Mouse (Mus musculus) limb, embryonic 14.5 days (tissue): Measurements from ENCODE around the gene Exosc6. TPM values are rescaled to one million over a fixed set of nuclear protein-coding genes. Genes with fewer than 3 reads are reported as not detected.
"Not testable (repeated sequence)": the region's sequence is repeated elsewhere in the genome, so short reads cannot be mapped to it uniquely, and the experiment has no call there.

Experiments used
- ATAC-seq: fragments of 200-750 bp; cut with Nextera tagmentation; 2 replicates; pipeline ENCODE4 v1.8.0; 2017; ENCODE audit warnings: low read depth, moderate number of reproducible peaks, moderate TSS enrichment; ENCODE audit not compliant: low FRiP score
- DNase-seq: peaks from one replicate; pipeline ENCODE4 v3.0.0-alpha.2; 2015; ENCODE audit warnings: low spot score
- H3K27ac ChIP-seq: fragments of 300-500 bp; sonication (generic); replicated peaks from 2 replicates; pipeline ENCODE4 v1.5.1; 2014; ENCODE audit warnings: low read depth, mild to moderate bottlenecking, low read length, moderate library complexity, mixed read lengths
- H3K27me3 ChIP-seq: fragments of 300-500 bp; sonication (generic); 2 replicates; pipeline ENCODE4 v1.6.1; 2014; ENCODE audit warnings: low read length, mixed read lengths; ENCODE audit not compliant: control insufficient read depth, insufficient read depth
- H3K36me3 ChIP-seq: fragments of 300-500 bp; sonication (generic); 2 replicates; pipeline ENCODE4 v1.6.1; 2014; ENCODE audit warnings: mild to moderate bottlenecking, low read length, moderate library complexity, mixed read lengths; ENCODE audit not compliant: control insufficient read depth, insufficient read depth
- H3K4me1 ChIP-seq: fragments of 300-500 bp; sonication (generic); 2 replicates; pipeline ENCODE4 v1.6.1; 2014; ENCODE audit warnings: antibody characterized with exemption, low read length, mixed read lengths; ENCODE audit not compliant: control insufficient read depth, insufficient read depth
- H3K4me2 ChIP-seq: fragments of 300-500 bp; sonication (generic); replicated peaks from 2 replicates; pipeline ENCODE4 v1.6.1; 2014; ENCODE audit warnings: low read depth, mild to moderate bottlenecking, low read length, moderate library complexity; ENCODE audit not compliant: severe bottlenecking
- H3K4me3 ChIP-seq: fragments of 300-500 bp; sonication (generic); replicated peaks from 2 replicates; pipeline ENCODE4 v1.5.1; 2014; ENCODE audit warnings: low read length
- H3K9ac ChIP-seq: fragments of 300-500 bp; sonication (generic); 2 replicates; pipeline ENCODE4 v1.6.1; 2014; ENCODE audit warnings: mild to moderate bottlenecking, low read depth, low read length, moderate library complexity; ENCODE audit not compliant: severe bottlenecking
- H3K9me3 ChIP-seq: fragments of 300-500 bp; sonication (generic); 2 replicates; pipeline ENCODE4 v1.6.1; 2016; ENCODE audit warnings: low read length; ENCODE audit not compliant: control insufficient read depth
- POLR2A ChIP-seq: fragments of 200-500 bp; IDR thresholded peaks from 2 replicates; pipeline ENCODE4 v1.8.0; 2012; ENCODE audit warnings: inconsistent platforms, mild to moderate bottlenecking, moderate library complexity, borderline replicate concordance; ENCODE audit not compliant: insufficient read depth, insufficient read length; ENCODE audit errors: extremely low read depth
- WGBS: fragments of 180-500 bp; shearing (Covaris S2); extraction: QIAGEN DNeasy Blood & Tissue Kit; methylation state at CpG from one replicate; pipeline ENCODE4 v1.1.7; 2014; 5-methylcytosine and 5-hydroxymethylcytosine counted together
- polyA plus RNA-seq, 2 experiments: library from polyadenylated mRNA; depleted of rRNA in 1 of 2; stranded (reverse) in 1 of 2; unstranded in 1 of 2; fragments of >200 nt; fragmentation: Nextera tagmentation in 1 of 2; extraction: Ambion mirVana in 1 of 2; gene quantifications; 2 replicates each; pipeline versions ENCODE4 v1.2.1 to v1.2.3; 2012 to 2014

Gene Exosc6
- polyA plus RNA-seq, 2 experiments = 8.8 to 18.3 TPM

DNA sequence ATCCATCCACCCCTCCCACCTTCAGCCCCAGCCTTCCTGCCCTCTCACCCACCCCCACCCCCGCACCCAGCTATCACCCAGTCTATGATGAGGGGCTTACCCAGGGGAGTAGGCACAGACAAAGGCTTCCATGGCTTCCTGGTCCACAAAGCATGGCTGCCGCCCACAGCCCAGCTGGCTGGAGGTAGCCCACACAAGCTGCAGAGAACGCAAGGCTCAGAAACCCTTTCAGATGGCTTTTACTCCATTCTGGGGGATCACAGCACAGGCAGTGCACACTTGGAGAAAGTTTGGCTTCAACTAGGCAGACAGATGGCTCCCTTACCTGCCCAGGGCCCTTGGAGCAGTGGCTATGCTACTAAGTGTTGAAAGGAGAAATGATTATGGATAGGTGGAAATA, 19.8 kb downstream of the Exosc6 start:
- Histone ChIP-seq H3K27ac (no peak overlapping the region), H3K4me1 (no peaks in the 10 kb centered on the region), H3K4me2 (no peak overlapping the region), H3K36me3 (no peaks in the 10 kb centered on the region), H3K27me3 (no peaks in the 10 kb centered on the region), H3K9ac (no peak overlapping the region), H3K4me3 (no peak overlapping the region), H3K9me3 (no peaks in the 10 kb centered on the region)
- TF ChIP-seq POLR2A = no peak
- WGBS = 79% methylated on average over 3 of the region's 3 CpGs
- DNase-seq = no peak
- no peak for ATAC-seq

DNA sequence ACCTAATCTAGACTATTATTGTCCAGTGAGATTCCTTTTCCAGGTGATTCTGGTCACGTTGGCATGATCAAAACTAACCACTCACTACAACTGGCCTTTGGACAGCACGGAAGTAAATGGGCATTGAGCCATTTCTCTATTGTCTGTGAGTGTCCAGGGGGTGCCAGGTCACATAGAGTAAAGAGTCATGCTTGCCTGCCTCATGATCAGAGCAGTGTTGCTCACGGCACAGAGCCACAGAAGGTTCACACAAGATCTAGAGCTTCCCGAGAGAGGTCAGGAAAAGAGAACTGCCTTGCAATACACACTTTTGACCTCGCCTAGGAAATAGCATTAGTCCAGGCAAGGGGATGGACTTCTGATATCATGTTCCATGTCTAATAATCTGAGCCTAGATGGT, 23.3 kb downstream of the Exosc6 start:
- no peaks in the 10 kb centered on the region for H3K9me3 ChIP-seq
- no peak overlapping the region for H3K4me2 ChIP-seq
- H3K4me3 ChIP-seq = no peak overlapping the region
- DNase-seq (no peak), ATAC-seq (no peak)
- H3K27me3 ChIP-seq = no peaks in the 10 kb centered on the region
- no peak overlapping the region for H3K9ac ChIP-seq
- no peak for TF ChIP-seq POLR2A
- no peaks in the 10 kb centered on the region for H3K4me1 ChIP-seq
- H3K36me3 ChIP-seq = no peaks in the 10 kb centered on the region
- WGBS = 69% methylated on average over 5 of the region's 5 CpGs
- no peak overlapping the region for H3K27ac ChIP-seq

DNA sequence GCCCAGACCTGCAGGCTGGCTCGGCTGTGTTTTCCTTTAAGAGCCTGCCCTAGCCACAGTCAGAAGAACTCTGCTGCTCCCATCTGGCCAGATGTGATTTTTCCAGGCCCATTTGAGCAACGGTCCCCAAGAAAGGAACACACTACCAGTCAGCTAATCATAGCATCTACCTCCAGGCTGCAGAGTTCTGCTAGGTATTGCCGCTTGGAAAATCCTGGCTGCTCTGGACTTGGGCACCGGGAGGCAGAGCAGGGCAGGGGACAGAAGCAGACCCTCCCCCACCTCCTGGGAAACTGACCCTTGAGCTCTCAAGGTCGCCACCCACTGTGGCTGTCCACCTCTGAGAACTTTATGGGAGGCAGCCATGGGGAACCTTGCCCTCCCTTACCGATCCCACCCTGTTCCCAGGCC, 23.7 kb downstream of the Exosc6 start:
- no peak overlapping the region for H3K9ac ChIP-seq
- no peaks in the 10 kb centered on the region for H3K9me3 ChIP-seq
- no peak overlapping the region for H3K4me3 ChIP-seq
- H3K4me2 ChIP-seq = no peak overlapping the region
- H3K27me3 ChIP-seq = no peaks in the 10 kb centered on the region
- 29% methylated on average over 6 of the region's 6 CpGs for WGBS
- DNase-seq (no peak), ATAC-seq (no peak)
- no peaks in the 10 kb centered on the region for H3K4me1 ChIP-seq
- no peaks in the 10 kb centered on the region for H3K36me3 ChIP-seq
- TF ChIP-seq POLR2A = no peak
- H3K27ac ChIP-seq = no peak overlapping the region

DNA sequence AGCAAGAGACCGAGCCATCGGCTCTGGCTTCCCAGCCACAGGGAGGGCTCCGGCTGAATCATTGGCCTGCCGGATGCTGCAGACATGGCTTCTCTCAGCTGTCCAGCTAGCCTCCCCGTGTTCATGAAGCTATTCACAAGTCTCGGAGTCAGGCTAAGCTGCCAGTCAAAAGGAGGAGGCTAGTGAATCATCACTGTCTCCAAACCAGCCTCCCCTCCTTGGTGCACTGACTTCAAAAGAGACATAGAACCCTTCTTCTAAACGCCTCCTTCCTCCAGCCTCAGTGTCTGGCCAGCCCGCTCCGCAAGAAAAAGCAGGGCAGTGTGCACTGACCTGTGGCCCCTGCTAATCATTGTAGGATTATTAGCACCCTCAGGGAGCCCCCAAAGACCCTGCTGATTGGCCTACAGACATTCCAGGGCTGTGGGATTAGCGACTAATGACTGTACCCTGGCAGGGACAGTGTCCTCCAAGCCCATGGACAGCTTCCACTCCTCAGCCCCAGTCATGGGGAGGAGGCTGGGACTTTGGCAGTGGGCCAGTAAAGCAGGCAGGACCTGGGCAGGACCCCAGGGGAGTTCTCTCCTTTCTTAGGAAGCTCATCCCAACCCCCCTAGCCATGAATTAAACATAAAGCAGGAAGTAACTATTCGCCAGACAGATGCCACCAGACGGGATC, 25.6 kb downstream of the Exosc6 start:
- H3K4me1 ChIP-seq = no peaks in the 10 kb centered on the region
- no peaks in the 10 kb centered on the region for H3K9me3 ChIP-seq
- no peak overlapping the region for H3K27ac ChIP-seq
- no peak overlapping the region for H3K4me3 ChIP-seq
- WGBS = 53% methylated on average over 12 of the region's 12 CpGs
- TF ChIP-seq POLR2A = no peak
- no peak overlapping the region for H3K4me2 ChIP-seq
- no peaks in the 10 kb centered on the region for H3K27me3 ChIP-seq
- no peaks in the 10 kb centered on the region for H3K36me3 ChIP-seq
- DNase-seq (no peak), ATAC-seq (no peak)
- no peak overlapping the region for H3K9ac ChIP-seq

DNA sequence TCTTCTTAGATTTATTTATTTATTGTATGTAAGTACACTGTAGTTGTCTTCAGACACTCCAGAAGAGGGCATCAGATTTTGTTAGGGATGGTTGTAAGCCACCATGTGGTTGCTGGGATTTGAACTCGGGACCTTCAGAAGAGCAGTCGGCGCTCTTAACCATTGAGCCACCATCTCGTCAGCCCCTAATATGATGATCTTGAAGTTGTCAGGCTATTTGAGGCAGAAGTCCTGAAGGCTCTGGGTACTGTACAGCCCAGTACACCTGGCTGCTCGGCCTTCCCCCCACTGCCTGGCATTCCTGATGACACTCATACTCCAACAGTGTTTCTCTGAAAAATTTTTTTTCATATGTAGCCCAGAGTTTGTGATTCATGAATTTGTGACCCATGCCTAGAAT, 27.8 kb downstream of the Exosc6 start:
- not testable (repeated sequence) for H3K27ac ChIP-seq, H3K27me3 ChIP-seq, H3K9me3 ChIP-seq, H3K4me3 ChIP-seq, H3K4me2 ChIP-seq, H3K4me1 ChIP-seq, ATAC-seq, H3K9ac ChIP-seq, H3K36me3 ChIP-seq, DNase-seq
- WGBS = 92% methylated on average over 5 of the region's 5 CpGs

DNA sequence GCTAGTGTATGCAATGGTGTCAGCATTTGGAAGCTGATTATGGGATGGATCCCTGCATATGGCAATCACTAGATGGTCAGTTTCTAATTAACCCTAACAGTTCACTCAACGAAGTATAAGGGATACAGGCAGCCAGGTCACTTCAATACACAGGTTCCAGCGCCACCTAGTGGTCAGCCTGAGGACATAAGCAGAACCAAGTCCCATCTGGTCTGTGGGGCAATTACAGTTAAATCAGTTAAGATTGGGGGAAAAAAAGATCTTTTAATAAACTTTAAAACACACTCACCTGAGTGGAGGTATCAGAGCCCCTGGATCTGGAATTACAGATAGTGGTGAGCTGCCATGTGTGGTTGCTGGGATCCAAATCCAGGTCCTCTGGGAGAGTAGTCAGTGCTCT, 34.0 kb downstream of the Exosc6 start:
- Histone ChIP-seq H3K4me3 (no peak overlapping the region), H3K4me1 (no peaks in the 10 kb centered on the region), H3K27ac (no peak overlapping the region), H3K9me3 (no peaks in the 10 kb centered on the region), H3K9ac (no peak overlapping the region), H3K36me3 (no peaks in the 10 kb centered on the region), H3K27me3 (no peaks in the 10 kb centered on the region), H3K4me2 (no peak overlapping the region)
- 0% methylated on average over 2 of the region's 2 CpGs for WGBS
- ATAC-seq (no peak), DNase-seq (peak; percentile 86)
- no peak for TF ChIP-seq POLR2A
